Mouse (Mus musculus) bone marrow macrophage, adult 2 months (primary cell): Measurements from ENCODE around the gene Gm10639.
"Not testable (repeated sequence)": the region's sequence is repeated elsewhere in the genome, so short reads cannot be mapped to it uniquely, and the experiment has no call there.

Experiments used
- CTCF ChIP-seq: IDR thresholded peaks from 2 replicates; pipeline ENCODE4 v1.5.1; 2012; ENCODE audit warnings: low read depth, mild to moderate bottlenecking, low read length, moderate library complexity
- POLR2A ChIP-seq: IDR thresholded peaks from 2 replicates; pipeline ENCODE4 v1.6.1; 2012; ENCODE audit warnings: mild to moderate bottlenecking, low read depth, low read length, borderline replicate concordance

GRCm38 (mm10) chr9:78282002-78282711 is 7.6 kb upstream of the Gm10639 start:
- TF ChIP-seq POLR2A, CTCF: not testable (repeated sequence)
